Mouse (Mus musculus): ENCODE measurements at regions not wholly inside any gene's neighbourhood (a gene's known extent, or its start where the extent isn't known, plus 50 kb on each side); places are given as distances from the start of the nearest gene placed in this dataset.

DNA sequence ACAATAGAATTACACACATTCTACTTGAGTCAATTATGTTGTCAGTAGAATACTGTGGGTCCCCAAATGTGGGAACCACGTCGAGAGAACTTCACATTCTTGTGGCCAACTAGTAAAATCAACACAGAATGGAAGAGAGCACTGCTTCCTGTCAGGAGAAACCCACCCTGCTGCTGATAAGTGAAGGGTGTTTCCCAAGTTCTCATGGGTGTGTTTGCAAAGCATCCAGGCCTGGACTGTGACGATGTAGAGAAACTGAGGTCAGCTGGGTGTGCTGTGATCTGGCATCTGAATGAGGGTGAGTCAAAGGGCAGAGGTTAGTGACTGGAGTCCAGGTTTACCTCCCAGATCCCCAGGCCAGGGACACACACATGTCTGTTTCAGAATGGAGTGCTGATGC is 81.7 kb upstream of the Marcks start:
- no peak for DNase-seq (ENCODE audit: low read depth)

GRCm38 (mm10) chr10:37219936-37220335 is 81.2 kb upstream of the Marcks start:
- no peak for DNase-seq (ENCODE audit: low read depth)

GRCm38 (mm10) chr10:37219381-37219780 is 80.7 kb upstream of the Marcks start:
- DNase-seq (ENCODE audit: low read depth): no peak

DNA sequence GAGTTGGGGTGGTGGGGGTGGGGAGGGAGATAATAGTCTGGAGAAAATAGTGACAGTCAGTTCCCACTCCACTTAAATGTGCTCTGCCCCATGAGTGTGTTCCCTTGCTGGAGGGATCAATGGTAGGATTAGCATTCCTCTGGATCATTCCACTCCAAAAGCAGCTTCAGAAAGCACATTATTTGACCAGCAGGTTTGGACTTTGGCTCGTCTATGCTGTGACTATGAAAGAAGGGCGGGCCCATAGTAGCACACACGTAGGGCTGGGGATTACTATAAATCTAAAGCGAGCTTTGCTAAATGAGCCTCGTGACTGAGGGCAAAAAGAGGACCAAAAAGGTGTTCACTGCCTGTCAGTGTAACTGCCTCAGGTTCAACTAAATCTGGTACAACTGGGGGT is 75.9 kb upstream of the Marcks start:
- no peak for DNase-seq (ENCODE audit: low read depth)

DNA sequence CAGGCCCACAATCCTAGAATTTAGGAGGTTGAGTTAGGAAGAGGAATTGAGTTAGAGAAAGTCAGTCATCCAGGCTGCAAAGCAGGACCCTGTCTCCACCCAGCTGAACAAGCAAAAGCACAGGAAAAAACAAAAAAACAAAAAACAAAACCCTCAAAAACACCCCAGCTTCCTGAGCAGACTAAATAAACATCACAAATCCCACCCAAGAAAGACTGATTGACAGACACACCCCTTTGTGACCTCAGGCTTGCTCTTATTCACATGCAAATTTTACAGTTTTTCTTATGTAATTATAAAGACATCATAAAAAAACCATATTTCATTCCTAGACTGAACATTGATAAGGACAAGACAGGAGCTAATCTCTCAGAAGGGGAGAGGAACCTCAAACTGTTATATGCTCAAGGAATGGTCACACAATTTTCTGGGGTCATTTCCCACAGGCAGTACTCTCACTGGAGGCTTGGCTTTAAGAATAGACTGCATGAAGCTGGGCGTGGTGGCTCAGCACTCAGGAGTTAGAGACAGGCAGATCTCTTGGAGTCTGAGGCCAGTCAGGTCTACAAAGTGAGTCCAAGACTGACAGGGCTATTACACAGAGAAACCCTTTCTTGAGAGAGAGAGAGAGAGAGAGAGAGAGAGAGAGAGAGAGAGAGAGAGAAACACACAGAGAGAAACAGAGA is 73.8 kb upstream of the Marcks start:
- no peak for DNase-seq (ENCODE audit: low read depth)

- DNase-seq (ENCODE audit: low read depth): no peak
These were observed 72.6 kb upstream of the Marcks start for GRCm38 (mm10) chr10:37211305-37211704.

GRCm38 (mm10) chr10:37210223-37210622 is 71.5 kb upstream of the Marcks start:
- no peak for DNase-seq (ENCODE audit: low read depth)

DNA sequence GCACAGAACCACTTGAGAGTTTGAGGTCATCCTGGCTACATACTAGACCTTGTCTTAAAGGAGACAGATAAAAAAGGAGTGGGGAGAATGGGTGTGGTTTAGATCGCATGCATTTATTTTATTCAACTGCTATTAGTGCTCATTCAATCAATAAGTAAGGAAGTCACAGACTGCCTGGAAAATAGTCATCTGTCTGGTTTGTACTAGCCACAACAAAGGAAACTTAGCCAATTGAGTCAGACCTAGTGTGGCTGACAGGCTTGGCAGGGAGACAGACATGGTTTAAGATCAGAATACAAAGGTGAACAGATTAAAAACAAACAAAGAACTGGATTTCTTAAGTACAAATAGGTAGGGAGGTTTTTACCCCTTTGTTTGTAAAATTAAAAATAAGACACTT is 68.3 kb upstream of the Marcks start:
- DNase-seq (ENCODE audit: low read depth): no peak

DNA sequence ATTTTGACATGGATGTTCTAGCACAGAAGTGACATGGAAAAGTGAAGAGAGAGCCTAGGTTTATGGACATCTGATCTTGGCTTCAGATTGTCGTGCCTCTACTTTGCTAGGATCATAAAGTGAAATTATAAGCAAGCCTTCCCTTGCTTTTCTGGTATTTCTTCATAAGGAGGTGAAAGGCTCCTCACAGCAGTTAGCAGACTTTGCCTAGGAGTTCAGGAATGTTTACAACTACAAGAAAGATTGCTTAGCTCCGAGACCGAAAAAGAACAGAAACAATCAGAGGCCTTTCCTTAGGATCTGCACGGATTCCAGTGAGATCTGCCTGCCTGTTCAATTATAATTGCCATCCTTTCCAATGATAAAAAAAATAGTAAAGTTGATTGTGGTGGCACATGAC is 67.8 kb upstream of the Marcks start:
- no peak for DNase-seq (ENCODE audit: low read depth)

- no peak for DNase-seq (ENCODE audit: low read depth)
These were observed 65.0 kb upstream of the Marcks start for GRCm38 (mm10) chr10:37203709-37204108.

GRCm38 (mm10) chr10:37194798-37195453 is 56.2 kb upstream of the Marcks start:
- no peak for DNase-seq (ENCODE audit: low read depth)

DNA sequence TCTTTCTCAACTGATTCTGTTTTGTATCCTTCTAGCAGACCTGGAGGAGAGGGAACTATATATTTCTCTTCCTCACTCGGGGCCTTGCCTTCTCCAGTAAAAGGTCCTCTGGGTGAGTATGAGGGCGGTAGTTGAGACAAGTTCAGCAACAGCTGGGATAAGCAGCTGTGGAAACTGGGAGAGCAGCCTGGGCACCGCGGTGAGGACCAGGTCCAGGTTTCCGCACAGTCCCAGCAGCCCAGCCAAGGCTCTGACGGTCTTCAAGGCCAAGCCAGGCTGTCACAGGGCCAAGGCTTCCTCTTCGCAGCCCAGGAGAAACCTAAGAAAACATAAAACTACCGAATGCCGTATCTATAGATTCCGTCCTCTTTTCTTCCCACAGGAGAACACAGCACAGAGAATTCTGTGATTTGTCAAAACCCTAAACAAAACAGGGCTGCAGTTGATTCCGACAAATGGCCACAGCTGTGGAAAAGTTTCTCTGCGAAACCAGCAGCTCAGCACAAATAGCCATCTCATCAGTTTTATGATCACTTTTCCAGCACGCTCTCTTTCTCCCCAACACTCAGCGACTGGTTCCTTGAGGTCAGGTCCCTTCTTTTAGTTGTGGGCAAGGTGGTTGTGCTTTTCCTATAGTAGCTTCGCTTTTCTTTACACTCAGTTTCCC is 55.5 kb upstream of the Marcks start:
- DNase-seq (ENCODE audit: low read depth): peak; percentile 79

DNA sequence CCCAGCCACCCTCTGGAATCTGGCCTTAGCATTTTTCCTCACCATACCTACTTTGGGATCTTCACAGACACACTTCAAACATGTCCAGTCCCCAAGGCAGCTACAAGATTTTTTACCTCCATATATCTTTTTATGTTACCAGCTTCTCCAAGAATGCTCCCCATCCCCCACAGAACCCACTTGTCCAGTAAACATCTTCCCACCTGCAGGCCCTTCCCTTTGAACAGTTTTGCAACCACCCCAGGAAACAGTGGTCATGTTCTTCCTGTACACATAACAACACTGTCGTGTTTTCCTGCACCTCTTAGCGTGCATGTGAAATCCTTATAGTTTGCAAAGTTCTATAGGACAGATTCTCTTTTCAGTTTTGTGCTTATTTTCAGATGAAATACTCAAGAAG is 53.9 kb upstream of the Marcks start:
- no peak for DNase-seq (ENCODE audit: low read depth)

DNA sequence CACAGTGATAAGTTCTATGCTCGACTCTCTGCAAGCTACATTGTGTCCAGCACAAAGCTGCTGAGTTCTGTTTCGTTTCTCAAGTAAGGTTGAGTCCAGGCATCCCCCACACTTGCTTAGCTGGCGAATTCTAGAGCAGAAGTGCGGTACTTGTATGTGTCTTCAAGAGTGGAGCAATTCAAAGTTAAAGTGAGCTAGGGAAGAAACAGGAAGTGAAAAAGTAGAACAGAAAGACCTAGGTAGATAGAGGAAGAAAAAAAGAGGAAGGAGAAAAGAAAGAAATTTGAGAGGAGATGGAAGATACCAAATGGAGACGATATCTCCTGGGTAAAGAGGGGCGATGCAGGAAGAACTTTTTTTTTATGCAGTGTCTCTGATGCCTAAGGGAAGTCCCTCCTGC is 51.4 kb upstream of the Marcks start:
- DNase-seq (ENCODE audit: low read depth): no peak

Data from fibroblast of lung, adult 2 months (primary cell).